Mouse (Mus musculus): ENCODE data around the gene Abhd17b.
A peak's percentile ranks its signal among the peaks of the same experiment; 100 is the strongest.

Gene Abhd17b

DNA sequence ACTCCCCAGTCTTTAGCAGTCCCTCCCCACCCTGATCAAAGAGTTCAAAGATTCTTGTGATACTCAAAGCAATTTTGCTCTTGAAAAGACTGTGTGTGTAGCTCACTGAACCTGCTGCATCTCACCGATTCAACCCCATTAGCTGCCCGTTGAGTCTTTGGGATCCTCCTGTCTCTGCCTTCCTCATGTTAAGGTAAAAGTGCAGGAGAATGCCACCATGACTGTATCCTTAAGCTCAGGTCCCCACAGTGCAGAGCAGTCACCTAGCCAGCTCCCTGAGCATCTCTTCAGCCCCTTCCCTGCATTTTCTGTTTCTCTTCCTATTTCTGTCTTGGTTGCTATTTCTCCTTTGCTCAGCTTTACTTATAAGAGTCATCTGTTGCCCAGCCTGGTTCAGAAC, 80.2 kb downstream of the Abhd17b start:
- DNase-seq (ENCODE audit: low spot score) = no peak

DNA sequence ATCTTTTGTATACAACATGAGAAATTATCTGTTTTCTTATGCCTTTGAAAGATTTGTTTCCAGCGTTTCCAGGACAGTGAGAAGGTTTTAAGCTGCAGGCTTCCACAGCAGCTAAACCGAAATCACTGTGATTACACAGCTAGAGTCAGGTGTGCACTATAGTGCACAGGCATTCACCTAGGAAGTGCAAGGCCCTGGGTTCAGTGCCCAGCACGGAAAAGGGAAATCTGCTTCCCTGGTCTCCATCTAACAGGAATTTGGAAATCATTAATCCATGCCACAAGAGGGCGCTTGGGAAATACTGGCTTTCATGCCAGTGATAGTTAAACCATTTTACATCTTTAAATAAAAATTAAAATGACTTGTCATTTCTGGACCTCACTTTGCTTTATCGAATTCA, 81.1 kb downstream of the Abhd17b start:
- DNase-seq (ENCODE audit: low spot score) = peak; percentile 65

Data from adipocyte (in vitro differentiated cells).